Mouse (Mus musculus) cerebellum, adult 2 months (tissue): ENCODE measurements around the gene Fam129c. TPM values are rescaled to one million over a fixed set of nuclear protein-coding genes. Genes with fewer than 3 reads are reported as not detected.

Source experiments
- DNase-seq, 2 experiments: peaks; one replicate each; pipeline ENCODE4 v3.0.0; 2021
- H3K27ac ChIP-seq: fragments of 200-500 bp; 2 replicates; pipeline ENCODE4 v1.5.1; 2012; ENCODE audit warnings: low read length, control low read depth, inconsistent platforms; ENCODE audit not compliant: insufficient read depth
- H3K27me3 ChIP-seq: fragments of 200-500 bp; 2 replicates; pipeline ENCODE4 v1.6.1; 2012; ENCODE audit warnings: inconsistent platforms, mild to moderate bottlenecking, low read length, moderate library complexity; ENCODE audit not compliant: control insufficient read depth, insufficient read depth
- H3K4me1 ChIP-seq: fragments of 200-500 bp; 2 replicates; pipeline ENCODE4 v1.6.1; 2011; ENCODE audit warnings: low read length; ENCODE audit not compliant: control insufficient read depth, insufficient read depth
- H3K4me3 ChIP-seq: fragments of 200-500 bp; replicated peaks from 2 replicates; pipeline ENCODE3; 2011; ENCODE audit warnings: mild to moderate bottlenecking, low read depth, low read length, control low read depth; ENCODE audit not compliant: insufficient read depth
- CTCF ChIP-seq: fragments of 200-500 bp; IDR thresholded peaks from 2 replicates; pipeline ENCODE4 v1.5.1; 2011; ENCODE audit warnings: low read depth, mild to moderate bottlenecking, control low read depth, low read length, moderate library complexity, borderline replicate concordance; ENCODE audit not compliant: insufficient read depth
- POLR2A ChIP-seq: fragments of 200-500 bp; IDR thresholded peaks from 2 replicates; pipeline ENCODE4 v1.6.1; 2011; ENCODE audit warnings: low read length, control low read depth, borderline replicate concordance; ENCODE audit not compliant: insufficient read depth
- WGBS: fragments of 180-500 bp; shearing (Covaris S2); methylation state at CpG from one replicate; pipeline ENCODE4 v1.1.7; 2018; 5-methylcytosine and 5-hydroxymethylcytosine counted together
- polyA plus RNA-seq: library from polyadenylated mRNA; depleted of rRNA; stranded (reverse); fragments of >200 nt; gene quantifications from 2 replicates; pipeline ENCODE4 v1.2.3, GENCODE M21; 2012

Gene Fam129c
- polyA plus RNA-seq, 1 experiment, result 3.4 TPM

- 62% methylated on average over 1 of the region's 1 CpGs for WGBS
- TF ChIP-seq CTCF (no peak), POLR2A (no peak)
Measured at GRCm38 (mm10) chr8:71579009-71579408, 18.4 kb upstream of the Fam129c start.

GRCm38 (mm10) chr8:71579476-71579875, 18.0 kb upstream of the Fam129c start:
- peak in 1 of 2 experiments; percentile 38 for DNase-seq
- Histone ChIP-seq H3K4me1 (peaks cover 13% of the 10 kb centered on the region), H3K4me3 (no peak overlapping the region), H3K27ac (no peak overlapping the region), H3K27me3 (no peaks in the 10 kb centered on the region)
- 25% methylated on average over 14 of the region's 14 CpGs for WGBS
- TF ChIP-seq POLR2A (no peak), CTCF (no peak)

More at GRCm38 (mm10) chr8:71579009-71579408, 18.4 kb upstream of the Fam129c start:
- H3K27me3 ChIP-seq, result no peaks in the 10 kb centered on the region
- DNase-seq, result no peak
- no peak overlapping the region for H3K27ac ChIP-seq
- peaks cover 17% of the 10 kb centered on the region for H3K4me1 ChIP-seq
- H3K4me3 ChIP-seq, result no peak overlapping the region

- Histone ChIP-seq H3K4me3 (no peak overlapping the region), H3K27me3 (no peaks in the 10 kb centered on the region), H3K4me1 (peaks cover 11% of the 10 kb centered on the region), H3K27ac (no peak overlapping the region)
- DNase-seq, result no peak
- no peak for TF ChIP-seq CTCF
- TF ChIP-seq POLR2A, result no peak
- 50% methylated on average over 9 of the region's 9 CpGs for WGBS
Measured at GRCm38 (mm10) chr8:71580201-71580600, 17.2 kb upstream of the Fam129c start.

GRCm38 (mm10) chr8:71586891-71587290, 10.6 kb upstream of the Fam129c start:
- peak in 1 of 2 experiments; percentile 37 for DNase-seq
- WGBS, result 61% methylated on average over 2 of the region's 2 CpGs
- peak; percentile 54; the same call in 1 of the 2 replicates for TF ChIP-seq CTCF
- TF ChIP-seq POLR2A, result no peak
- no peak overlapping the region for H3K4me3 ChIP-seq
- H3K4me1 ChIP-seq, result peaks cover 3% of the 10 kb centered on the region; the same call in 1 of the 2 replicates
- H3K27me3 ChIP-seq, result no peaks in the 10 kb centered on the region
- H3K27ac ChIP-seq, result no peak overlapping the region

- WGBS, result 71% methylated on average over 3 of the region's 3 CpGs
Measured at GRCm38 (mm10) chr8:71588762-71589161, 8.7 kb upstream of the Fam129c start.

GRCm38 (mm10) chr8:71591017-71591416, 6.4 kb upstream of the Fam129c start:
- 17% methylated on average over 5 of the region's 5 CpGs for WGBS
- Histone ChIP-seq H3K27me3 (no peaks in the 10 kb centered on the region), H3K4me1 (peaks cover 12% of the 10 kb centered on the region), H3K27ac (no peak overlapping the region), H3K4me3 (peak overlapping the region; percentile 71)
- no peak for DNase-seq
- TF ChIP-seq CTCF (no peak), POLR2A (no peak)

More at GRCm38 (mm10) chr8:71588762-71589161, 8.7 kb upstream of the Fam129c start:
- TF ChIP-seq POLR2A (no peak), CTCF (no peak)
- H3K27me3 ChIP-seq, result no peaks in the 10 kb centered on the region
- H3K27ac ChIP-seq, result no peak overlapping the region
- no peak for DNase-seq
- peaks cover 8% of the 10 kb centered on the region; the same call in 1 of the 2 replicates for H3K4me1 ChIP-seq
- no peak overlapping the region for H3K4me3 ChIP-seq

- peak; percentile 98 for DNase-seq
- H3K27me3 ChIP-seq, result no peaks in the 10 kb centered on the region
- peak within 1 kb of the TSS; percentile 90 for H3K27ac ChIP-seq
- WGBS, result under 1% methylated on average over 71 of the region's 71 CpGs
- H3K4me1 ChIP-seq, result peaks cover 14% of the 10 kb centered on the region
- peak within 1 kb of the TSS; percentile 71 for H3K4me3 ChIP-seq
- TF ChIP-seq CTCF (no peak), POLR2A (peak; percentile 74; the same call in 1 of the 2 replicates)
Measured at GRCm38 (mm10) chr8:71591471-71592373, 5.7 kb upstream of the Fam129c start, which contains the start of gene Pgls. Gene Pgls (plus strand): TSS chr8:71592176.

GRCm38 (mm10) chr8:71592374-71593170, 4.9 kb upstream of the Fam129c start:
- no peak for TF ChIP-seq CTCF
- TF ChIP-seq POLR2A, result no peak; the same call in 1 of the 2 replicates
- 2% methylated on average over 60 of the region's 60 CpGs for WGBS
- H3K27ac ChIP-seq, result peak overlapping the region; percentile 90
- peaks cover 16% of the 10 kb centered on the region for H3K4me1 ChIP-seq
- H3K4me3 ChIP-seq, result peak overlapping the region; percentile 65
- H3K27me3 ChIP-seq, result no peaks in the 10 kb centered on the region
- peak; percentile 93 to 95 for DNase-seq
